Mouse (Mus musculus) midbrain, embryonic 14.5 days (tissue): ENCODE measurements around the gene Dnph1. TPM values are rescaled to one million over a fixed set of nuclear protein-coding genes. Genes with fewer than 3 reads are reported as not detected.
"Not testable (repeated sequence)": the region's sequence is repeated elsewhere in the genome, so short reads cannot be mapped to it uniquely, and the experiment has no call there.

ENCODE experiments used
- ATAC-seq: fragments of 200-750 bp; cut with Nextera tagmentation; 2 replicates; pipeline ENCODE4 v1.8.0; 2017; ENCODE audit warnings: moderate number of reproducible peaks, moderate library complexity; ENCODE audit not compliant: low FRiP score, low TSS enrichment
- DNase-seq: peaks from one replicate; pipeline ENCODE4 v3.0.0-alpha.2; 2015
- H3K27ac ChIP-seq: fragments of 300-500 bp; sonication (generic); replicated peaks from 2 replicates; pipeline ENCODE4 v1.5.1; 2014; ENCODE audit warnings: mild to moderate bottlenecking, low read depth, low read length, moderate library complexity
- H3K27me3 ChIP-seq: fragments of 300-500 bp; sonication (generic); 2 replicates; pipeline ENCODE4 v1.6.1; 2014; ENCODE audit warnings: low read length, control low read depth, mixed read lengths; ENCODE audit not compliant: control insufficient read depth, insufficient read depth
- H3K36me3 ChIP-seq: fragments of 300-500 bp; sonication (generic); 2 replicates; pipeline ENCODE4 v1.6.1; 2014; ENCODE audit warnings: low read length, control low read depth; ENCODE audit not compliant: control insufficient read depth, insufficient read depth
- H3K4me1 ChIP-seq: fragments of 300-500 bp; sonication (generic); 2 replicates; pipeline ENCODE4 v1.6.1; 2014; ENCODE audit warnings: mild to moderate bottlenecking, antibody characterized with exemption, low read length, control low read depth; ENCODE audit not compliant: control insufficient read depth, insufficient read depth
- H3K4me2 ChIP-seq: fragments of 300-500 bp; sonication (generic); 2 replicates; pipeline ENCODE4 v1.6.1; 2014; ENCODE audit warnings: mild to moderate bottlenecking, low read length, moderate library complexity
- H3K4me3 ChIP-seq: fragments of 300-500 bp; sonication (generic); replicated peaks from 2 replicates; pipeline ENCODE4 v1.5.1; 2014; ENCODE audit warnings: low read depth, low read length
- H3K9ac ChIP-seq: fragments of 300-500 bp; sonication (generic); replicated peaks from 2 replicates; pipeline ENCODE4 v1.6.1; 2014; ENCODE audit warnings: mild to moderate bottlenecking, low read length, moderate library complexity
- H3K9me3 ChIP-seq: fragments of 300-500 bp; sonication (generic); 2 replicates; pipeline ENCODE4 v1.6.1; 2016; ENCODE audit warnings: low read length, control low read depth, mixed read lengths; ENCODE audit not compliant: control insufficient read depth
- WGBS: fragments of 180-500 bp; shearing (Covaris S2); extraction: QIAGEN DNeasy Blood & Tissue Kit; methylation state at CpG from one replicate; pipeline ENCODE4 v1.1.7; 2014; 5-methylcytosine and 5-hydroxymethylcytosine counted together
- polyA plus RNA-seq: library from polyadenylated mRNA; unstranded; fragments of >200 nt; fragmentation: Nextera tagmentation; extraction: Ambion mirVana; gene quantifications from 2 replicates; pipeline ENCODE4 v1.2.1, GENCODE M21; 2014

Gene Dnph1
- polyA plus RNA-seq, 1 experiment from 2014 or later, result 20.4 TPM

DNA sequence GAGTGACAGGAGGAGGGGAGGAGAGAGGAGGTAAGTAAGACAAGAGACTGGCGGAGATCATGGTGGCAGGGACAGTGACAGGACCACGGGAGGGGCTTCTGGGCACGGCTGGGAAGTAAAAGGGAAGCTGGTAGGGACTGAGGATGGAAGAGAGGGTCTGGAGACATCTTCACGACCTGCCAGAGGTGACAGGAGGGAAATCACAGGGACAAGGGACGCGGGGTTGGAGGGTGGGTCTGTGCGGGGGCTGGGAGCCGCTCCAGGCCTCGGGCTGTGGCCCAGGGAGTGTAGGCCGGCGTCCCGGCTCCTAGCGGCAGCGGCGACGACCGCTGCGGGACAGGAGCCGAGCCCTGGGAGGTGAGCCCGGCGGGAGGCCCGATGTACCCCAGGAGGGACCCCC lies 9.5 kb upstream of the Dnph1 start:
- Histone ChIP-seq H3K36me3 (0 out of 2 replicates have a peak, but pooled peaks cover 8% of the 10 kb centered on the region), H3K9me3 (no peaks in the 10 kb centered on the region), H3K27ac (peak overlapping the region; percentile 72), H3K27me3 (peaks cover 7% of the 10 kb centered on the region; the same call in 1 of the 2 replicates), H3K4me1 (peaks cover 39% of the 10 kb centered on the region), H3K4me3 (peak overlapping the region; percentile 80), H3K9ac (peak overlapping the region; percentile 97), H3K4me2 (peak overlapping the region; percentile 81)
- under 1% methylated on average over 11 of the region's 22 CpGs for WGBS
- ATAC-seq (peak; percentile 53), DNase-seq (peak; percentile 49)

DNA sequence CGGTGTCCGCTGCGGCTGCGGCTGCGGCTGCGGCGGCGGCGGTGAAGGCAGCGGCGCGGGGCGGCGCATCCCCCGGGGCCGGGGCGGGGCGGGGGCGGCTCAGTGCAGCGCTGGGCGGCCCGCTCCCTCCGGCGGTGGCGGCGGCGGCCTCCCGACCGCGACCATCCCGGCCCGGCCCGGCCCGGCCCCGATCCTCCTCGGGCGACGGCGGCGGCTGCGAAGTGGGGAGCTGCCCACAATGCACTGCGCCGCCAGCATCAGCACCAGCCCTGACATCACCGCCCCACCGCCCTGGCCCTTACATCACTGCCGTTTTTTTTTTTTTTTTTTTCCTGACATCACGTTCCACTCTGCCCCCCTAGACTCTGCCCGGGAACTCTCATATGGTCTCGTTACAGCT lies 9.1 kb upstream of the Dnph1 start, which contains the start of gene Ttbk1:
Gene Ttbk1, minus strand, starts transcription at position 245 of the 400 bp plus-strand sequence.
- peaks cover 39% of the 10 kb centered on the region for H3K4me1 ChIP-seq
- peaks cover 7% of the 10 kb centered on the region; the same call in 1 of the 2 replicates for H3K27me3 ChIP-seq
- no peaks in the 10 kb centered on the region for H3K9me3 ChIP-seq
- H3K36me3 ChIP-seq, result 0 out of 2 replicates have a peak, but pooled peaks cover 8% of the 10 kb centered on the region
- WGBS, result under 1% methylated on average over 42 of the region's 49 CpGs
- peak within 1 kb of the TSS; percentile 80 for H3K4me3 ChIP-seq
- peak within 1 kb of the TSS; percentile 72 for H3K27ac ChIP-seq
- peak; percentile 82 for ATAC-seq
- peak within 1 kb of the TSS; percentile 97 for H3K9ac ChIP-seq
- DNase-seq, result peak; percentile 88
- peak within 1 kb of the TSS; percentile 81 for H3K4me2 ChIP-seq

GRCm38 (mm10) chr17:46495486-46495885 lies 1.0 kb upstream of the Dnph1 start:
- Histone ChIP-seq H3K9ac (no peak overlapping the region), H3K36me3 (peaks cover 9% of the 10 kb centered on the region), H3K4me2 (no peak overlapping the region), H3K9me3 (no peaks in the 10 kb centered on the region), H3K27me3 (no peaks in the 10 kb centered on the region), H3K27ac (no peak overlapping the region), H3K4me3 (no peak overlapping the region), H3K4me1 (peaks cover 8% of the 10 kb centered on the region; the same call in 1 of the 2 replicates)
- WGBS, result 85% methylated on average over 5 of the region's 5 CpGs
- DNase-seq, result no peak
- no peak for ATAC-seq

DNA sequence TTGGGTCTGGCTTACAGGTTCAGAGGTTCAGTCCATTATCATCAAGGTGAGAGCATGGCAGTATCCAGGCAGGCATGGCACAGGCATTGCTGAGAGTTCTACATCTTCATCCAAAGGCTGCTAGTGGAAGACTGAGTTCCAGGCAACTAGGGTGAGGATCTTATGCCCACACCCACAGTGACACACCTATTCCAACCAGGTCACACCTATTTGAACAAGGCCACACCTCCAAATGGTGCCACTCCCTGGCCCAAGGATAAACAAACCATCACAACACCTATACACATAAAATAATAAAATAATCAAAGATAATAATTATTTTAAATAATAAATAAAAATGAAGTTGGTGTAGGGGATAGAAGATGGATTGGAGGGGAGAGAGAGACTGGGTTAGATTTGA lies 430 bp upstream of the Dnph1 start:
- H3K27ac ChIP-seq, DNase-seq, H3K9me3 ChIP-seq, ATAC-seq, H3K9ac ChIP-seq, H3K4me1 ChIP-seq, H3K27me3 ChIP-seq, H3K4me3 ChIP-seq: not testable (repeated sequence)
- Histone ChIP-seq H3K36me3 (peaks cover 12% of the 10 kb centered on the region), H3K4me2 (peak overlapping the region; percentile 87)

- Histone ChIP-seq H3K27me3 (no peaks in the 10 kb centered on the region), H3K27ac (no peak overlapping the region), H3K4me2 (no peak overlapping the region), H3K9me3 (no peaks in the 10 kb centered on the region), H3K4me3 (no peak overlapping the region), H3K4me1 (peaks cover 8% of the 10 kb centered on the region; the same call in 1 of the 2 replicates), H3K9ac (no peak overlapping the region), H3K36me3 (peaks cover 27% of the 10 kb centered on the region)
- DNase-seq, result no peak
- WGBS, result 66% methylated on average over 8 of the region's 8 CpGs
- ATAC-seq, result no peak
Observed at GRCm38 (mm10) chr17:46497956-46498355, 1.4 kb downstream of the Dnph1 start.

- H3K36me3 ChIP-seq, result peaks cover 50% of the 10 kb centered on the region
- no peak overlapping the region for H3K4me3 ChIP-seq
- WGBS, result 94% methylated on average over 2 of the region's 2 CpGs
- no peaks in the 10 kb centered on the region for H3K27me3 ChIP-seq
- H3K27ac ChIP-seq, result no peak overlapping the region
- H3K4me2 ChIP-seq, result no peak overlapping the region
- H3K9me3 ChIP-seq, result no peaks in the 10 kb centered on the region
- no peaks in the 10 kb centered on the region for H3K4me1 ChIP-seq
- ATAC-seq (no peak), DNase-seq (no peak)
- no peak overlapping the region for H3K9ac ChIP-seq
Observed at GRCm38 (mm10) chr17:46502775-46503174, 6.3 kb downstream of the Dnph1 start.

DNA sequence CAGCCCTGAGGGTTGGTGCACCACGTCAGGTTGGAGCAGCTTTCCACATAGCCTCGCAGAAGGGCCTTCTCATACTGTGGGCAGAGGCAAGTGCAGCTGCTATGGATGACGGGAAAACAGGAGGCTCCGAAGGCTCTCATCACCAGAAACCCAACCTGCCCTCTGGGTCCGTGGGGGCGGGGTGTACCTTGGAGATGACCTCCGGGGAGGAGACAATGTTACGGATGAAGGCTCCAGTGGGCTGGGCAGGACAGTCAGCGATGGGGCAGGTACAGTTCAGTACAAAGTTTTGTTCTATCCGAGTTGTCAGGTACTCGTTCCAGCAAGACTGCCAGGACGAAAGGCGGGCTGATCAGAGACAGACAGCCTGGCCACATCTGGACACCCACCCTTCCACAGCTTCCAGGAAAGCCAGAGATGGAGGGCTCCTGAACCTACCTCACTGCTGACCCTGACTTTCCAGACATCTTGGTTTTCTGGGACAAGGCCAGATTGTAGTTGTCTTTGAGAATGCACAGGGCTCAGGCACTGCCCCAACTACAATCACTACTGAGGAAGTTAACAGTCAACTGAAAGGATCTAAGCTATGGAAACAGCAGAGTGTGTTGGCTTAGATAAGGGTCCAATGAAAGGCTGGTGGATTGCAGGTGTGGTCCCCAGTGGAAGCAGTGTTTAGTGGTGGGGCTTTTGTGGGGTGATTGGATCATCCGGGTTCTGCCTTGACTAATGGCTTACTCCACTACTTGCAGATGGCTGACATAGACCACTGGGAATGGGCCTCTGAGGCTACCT lies 7.5 kb downstream of the Dnph1 start:
- Histone ChIP-seq H3K27ac (no peak overlapping the region), H3K4me1 (no peaks in the 10 kb centered on the region), H3K27me3 (no peaks in the 10 kb centered on the region), H3K4me3 (no peak overlapping the region), H3K9me3 (no peaks in the 10 kb centered on the region), H3K9ac (no peak overlapping the region), H3K36me3 (peaks cover 56% of the 10 kb centered on the region), H3K4me2 (no peak overlapping the region)
- 78% methylated on average over 14 of the region's 14 CpGs for WGBS
- ATAC-seq (no peak), DNase-seq (no peak)

- DNase-seq (no peak), ATAC-seq (no peak)
- Histone ChIP-seq H3K27me3 (no peaks in the 10 kb centered on the region), H3K27ac (no peak overlapping the region), H3K4me2 (no peak overlapping the region), H3K9ac (no peak overlapping the region; the same call in 1 of the 2 replicates), H3K9me3 (no peaks in the 10 kb centered on the region), H3K4me1 (no peaks in the 10 kb centered on the region), H3K36me3 (peaks cover 57% of the 10 kb centered on the region), H3K4me3 (no peak overlapping the region)
- 95% methylated on average over 3 of the region's 3 CpGs for WGBS
Observed at GRCm38 (mm10) chr17:46505617-46506016, 9.1 kb downstream of the Dnph1 start.
